Mouse (Mus musculus): ENCODE measurements around the gene Kbtbd7.

- TF ChIP-seq POLR2A (IDR thresholded peaks at IDR 0.05; ENCODE audit: low read depth, low read length) (no peak), CTCF (IDR thresholded peaks at IDR 0.05; ENCODE audit: extremely low read depth, insufficient read depth, insufficient read length, insufficient replicate concordance) (no peak)
Measured at GRCm38 (mm10) chr14:79393289-79393688, 33.0 kb upstream of the Kbtbd7 start.

All from spleen, adult 2 months (tissue).